Mouse (Mus musculus) C2C12 (cell line): ENCODE measurements around the gene Snx5. TPM values are rescaled to one million over a fixed set of nuclear protein-coding genes. Genes with fewer than 3 reads are reported as not detected.

ENCODE experiments used
- H3K27me3 ChIP-seq: one replicate; pipeline ENCODE4 v1.6.1; 2011; ENCODE audit not compliant: control insufficient read depth, insufficient read depth, insufficient read length
- H3K36me3 ChIP-seq: one replicate; pipeline ENCODE4 v1.6.1; 2011; ENCODE audit not compliant: control insufficient read depth, insufficient read depth
- H3K4me3 ChIP-seq: one replicate; pipeline ENCODE4 v1.5.1; 2011; ENCODE audit warnings: mild to moderate bottlenecking, control low read depth; ENCODE audit not compliant: poor library complexity, insufficient read depth, severe bottlenecking
- H3K79me2 ChIP-seq: one replicate; pipeline ENCODE4 v1.6.1; 2011; ENCODE audit not compliant: control insufficient read depth, insufficient read depth
- H3K79me3 ChIP-seq: one replicate; pipeline ENCODE4 v1.6.1; 2011; ENCODE audit warnings: low read depth, control low read depth
- H3ac ChIP-seq: one replicate; pipeline ENCODE3; 2011; ENCODE audit warnings: low read depth; ENCODE audit not compliant: control insufficient read depth, insufficient read length
- CEBPB ChIP-seq: IDR thresholded peaks from one replicate; pipeline ENCODE4 v1.6.1; 2011; ENCODE audit warnings: low read depth, mild to moderate bottlenecking, control low read depth, moderate library complexity
- CTCF ChIP-seq: IDR thresholded peaks from one replicate; pipeline ENCODE4 v1.5.1; 2011; ENCODE audit not compliant: control insufficient read depth, insufficient read depth, insufficient read length
- FOSL1 ChIP-seq: IDR thresholded peaks from one replicate; pipeline ENCODE4 v1.8.0; 2011; ENCODE audit warnings: mild to moderate bottlenecking, low read length; ENCODE audit not compliant: poor library complexity, insufficient read depth, severe bottlenecking
- MAX ChIP-seq: IDR thresholded peaks from one replicate; pipeline ENCODE4 v1.6.1; 2011; ENCODE audit warnings: mild to moderate bottlenecking, control low read depth
- MYOD1 ChIP-seq: IDR thresholded peaks from one replicate; pipeline ENCODE4 v1.6.1; 2011; ENCODE audit warnings: low read depth; ENCODE audit not compliant: control insufficient read depth, insufficient read length
- MYOG ChIP-seq: IDR thresholded peaks from one replicate; pipeline ENCODE4 v1.6.1; 2011; ENCODE audit not compliant: control insufficient read depth, insufficient read length; ENCODE audit errors: extremely low read depth
- USF1 ChIP-seq: IDR thresholded peaks from one replicate; pipeline ENCODE4 v1.6.1; 2011; ENCODE audit warnings: low read depth, mild to moderate bottlenecking, control low read depth, moderate library complexity
- polyA plus RNA-seq: library from polyadenylated mRNA; unstranded; fragments of >200 nt; fragmentation: generic; extraction: Trizol; gene quantifications from one replicate; pipeline ENCODE4 v1.2.1, GENCODE M21; 2012; ENCODE audit warnings: missing spikeins

The Snx5 gene
- polyA plus RNA-seq, 1 experiment, result 87.4 TPM

- no peak overlapping the region for H3ac ChIP-seq
- H3K36me3 ChIP-seq, result no peaks in the 10 kb centered on the region
- H3K4me3 ChIP-seq, result no peak overlapping the region
- TF ChIP-seq MYOG (no peak), USF1 (no peak), CTCF (no peak), MYOD1 (no peak), CEBPB (no peak), MAX (no peak), FOSL1 (no peak)
- H3K27me3 ChIP-seq, result no peaks in the 10 kb centered on the region
- no peaks in the 10 kb centered on the region for H3K79me3 ChIP-seq
- H3K79me2 ChIP-seq, result no peaks in the 10 kb centered on the region
These were observed 31.4 kb downstream of the Snx5 start for GRCm38 (mm10) chr2:144239318-144239717.

- H3K79me3 ChIP-seq, result no peaks in the 10 kb centered on the region
- H3K79me2 ChIP-seq, result no peaks in the 10 kb centered on the region
- TF ChIP-seq MYOD1 (no peak), CTCF (no peak), USF1 (no peak), CEBPB (no peak), MYOG (no peak), FOSL1 (no peak), MAX (no peak)
- no peaks in the 10 kb centered on the region for H3K27me3 ChIP-seq
- H3K36me3 ChIP-seq, result no peaks in the 10 kb centered on the region
- no peak overlapping the region for H3ac ChIP-seq
- H3K4me3 ChIP-seq, result no peak overlapping the region
These were observed 32.4 kb downstream of the Snx5 start for GRCm38 (mm10) chr2:144238341-144238740.

- Histone ChIP-seq H3K4me3 (no peak overlapping the region), H3K79me2 (no peaks in the 10 kb centered on the region), H3K79me3 (no peaks in the 10 kb centered on the region), H3ac (no peak overlapping the region), H3K27me3 (no peaks in the 10 kb centered on the region), H3K36me3 (no peaks in the 10 kb centered on the region)
- TF ChIP-seq CTCF (no peak), MYOD1 (no peak), CEBPB (no peak), FOSL1 (no peak), MAX (no peak), USF1 (no peak), MYOG (no peak)
These were observed 33.7 kb downstream of the Snx5 start for GRCm38 (mm10) chr2:144236791-144237584.

- Histone ChIP-seq H3K27me3 (no peaks in the 10 kb centered on the region), H3K79me3 (no peaks in the 10 kb centered on the region), H3K36me3 (no peaks in the 10 kb centered on the region), H3K79me2 (no peaks in the 10 kb centered on the region), H3ac (no peak overlapping the region), H3K4me3 (no peak overlapping the region)
- TF ChIP-seq CEBPB (no peak), MAX (no peak), FOSL1 (no peak), MYOG (no peak), CTCF (no peak), USF1 (no peak), MYOD1 (no peak)
These were observed 34.9 kb downstream of the Snx5 start for GRCm38 (mm10) chr2:144235776-144236175.

- Histone ChIP-seq H3K27me3 (no peaks in the 10 kb centered on the region), H3K79me2 (no peaks in the 10 kb centered on the region), H3K36me3 (no peaks in the 10 kb centered on the region), H3ac (no peak overlapping the region), H3K4me3 (no peak overlapping the region), H3K79me3 (no peaks in the 10 kb centered on the region)
- no peak for TF ChIP-seq CEBPB
- no peak for TF ChIP-seq MYOG
- no peak for TF ChIP-seq CTCF
- no peak for TF ChIP-seq FOSL1
- no peak for TF ChIP-seq MYOD1
- TF ChIP-seq USF1, result no peak
- no peak for TF ChIP-seq MAX
These were observed 37.2 kb downstream of the Snx5 start for GRCm38 (mm10) chr2:144233534-144233933.

- no peaks in the 10 kb centered on the region for H3K79me2 ChIP-seq
- H3ac ChIP-seq, result no peak overlapping the region
- no peak for TF ChIP-seq MAX
- no peak for TF ChIP-seq FOSL1
- no peak for TF ChIP-seq USF1
- TF ChIP-seq CEBPB, result no peak
- no peak for TF ChIP-seq MYOG
- TF ChIP-seq CTCF, result no peak
- no peak for TF ChIP-seq MYOD1
- no peak overlapping the region for H3K4me3 ChIP-seq
- H3K27me3 ChIP-seq, result no peaks in the 10 kb centered on the region
- no peaks in the 10 kb centered on the region for H3K36me3 ChIP-seq
- H3K79me3 ChIP-seq, result no peaks in the 10 kb centered on the region
These were observed 39.6 kb downstream of the Snx5 start for GRCm38 (mm10) chr2:144231115-144231514.
